Mouse (Mus musculus) layer of hippocampus, postnatal 36 days (tissue): ENCODE measurements around the gene Fbxo36. TPM values are rescaled to one million over a fixed set of nuclear protein-coding genes. Genes with fewer than 3 reads are reported as not detected.
A peak's percentile ranks its signal among the peaks of the same experiment; 100 is the strongest.

Experiments used
- DNase-seq, 2 experiments: peaks; one replicate each; pipeline ENCODE4 v3.0.0; 2022
- total RNA-seq, 2 experiments: library from RNA; stranded (reverse); gene quantifications; 2 replicates each; pipeline ENCODE4 v1.2.3; 2021

Fbxo36 gene
- total RNA-seq, 2 experiments from 2014 or later, result 2.0 to 3.1 TPM

GRCm38 (mm10) chr1:84897364-84897763 lies 57.7 kb downstream of the Fbxo36 start:
- no peak for DNase-seq

- no peak for DNase-seq
These were observed 59.5 kb downstream of the Fbxo36 start for GRCm38 (mm10) chr1:84899156-84899555.

- DNase-seq, result no peak
These were observed 64.8 kb downstream of the Fbxo36 start for GRCm38 (mm10) chr1:84904467-84904866.

DNA sequence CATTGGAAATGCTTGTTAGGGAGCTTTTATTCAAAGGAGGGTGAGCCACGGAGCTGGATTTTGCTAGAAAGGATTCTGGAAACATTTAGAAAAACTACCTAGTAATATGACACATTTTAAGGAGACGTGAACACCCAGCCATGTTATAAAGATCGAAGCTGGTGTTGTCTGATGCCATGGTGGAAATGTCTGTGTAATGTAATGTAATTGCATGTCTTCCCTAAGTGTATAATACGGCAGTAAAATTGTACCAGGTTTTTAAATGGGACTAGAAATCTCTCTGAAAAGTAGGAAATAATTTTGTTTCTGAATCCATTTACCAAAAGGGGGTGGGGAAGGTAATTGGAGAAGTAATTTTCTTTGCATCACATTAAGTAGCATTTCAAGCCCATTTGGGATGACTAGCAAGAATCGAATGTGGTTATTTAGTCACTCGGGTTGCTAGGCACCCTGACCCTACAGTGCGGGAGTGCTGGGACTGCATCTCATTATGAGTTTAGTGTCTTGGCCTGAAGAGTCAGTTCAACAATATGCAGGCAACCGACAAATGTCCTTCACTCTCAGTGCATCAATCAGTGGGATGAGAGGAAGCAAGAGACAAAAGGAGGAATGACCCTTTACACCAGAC lies 70.7 kb downstream of the Fbxo36 start:
- no peak for DNase-seq

DNA sequence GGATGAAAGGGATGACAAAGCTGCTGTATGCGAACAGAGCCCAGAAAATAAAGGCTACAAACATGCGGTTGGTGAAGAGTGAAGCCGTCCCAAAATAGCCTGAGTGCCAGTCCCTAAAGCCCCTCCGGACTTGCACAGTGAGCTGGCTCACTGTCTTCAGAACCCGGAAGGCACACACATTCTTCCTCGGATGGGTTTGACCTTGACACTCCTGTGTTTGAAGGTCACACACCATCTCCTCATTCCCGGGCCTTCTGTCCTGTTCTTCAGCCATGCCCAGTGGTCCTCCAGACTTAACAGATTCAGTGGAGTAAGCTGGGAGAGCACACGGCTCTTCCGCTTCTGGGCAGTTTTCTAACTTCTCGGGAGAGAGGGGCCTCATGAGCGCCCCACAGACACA lies 72.9 kb downstream of the Fbxo36 start:
- DNase-seq, result no peak

DNA sequence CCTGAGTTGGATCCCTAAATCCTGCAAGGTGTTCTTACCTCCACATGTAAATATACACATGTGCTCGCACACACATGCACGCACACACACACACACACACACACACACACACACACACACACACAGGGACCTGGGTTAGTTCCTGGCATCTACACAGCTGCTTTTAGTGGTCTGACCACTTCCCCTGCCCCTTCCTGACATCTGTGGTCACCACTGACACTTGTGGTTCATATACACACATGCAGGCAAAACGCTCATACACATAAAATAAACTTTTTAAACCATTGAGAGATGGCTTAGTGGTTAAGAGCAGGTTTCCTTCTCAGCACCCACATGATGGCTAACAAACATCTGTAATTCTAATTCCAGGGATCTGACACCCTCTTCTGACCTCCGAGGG lies 75.4 kb downstream of the Fbxo36 start:
- DNase-seq, result no peak

DNA sequence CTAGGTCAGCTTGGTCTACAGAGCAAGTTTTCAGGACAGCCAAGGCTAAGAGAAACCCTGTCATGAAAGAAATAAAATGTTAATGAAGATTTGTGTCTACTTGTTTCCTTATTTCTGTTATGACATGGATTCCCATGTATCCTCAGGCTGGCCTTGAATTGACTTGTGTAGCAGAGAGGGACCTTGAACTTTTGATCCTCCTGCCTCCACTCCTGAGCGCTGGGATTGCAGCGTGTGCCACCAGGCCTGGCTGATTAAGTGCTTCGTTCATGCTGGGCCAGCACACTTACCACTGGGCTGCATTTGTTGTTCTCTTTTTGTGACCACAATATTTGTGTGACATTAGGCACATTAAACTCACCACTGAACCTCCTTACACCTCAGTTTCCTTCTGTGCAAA lies 79.2 kb downstream of the Fbxo36 start:
- no peak for DNase-seq

DNA sequence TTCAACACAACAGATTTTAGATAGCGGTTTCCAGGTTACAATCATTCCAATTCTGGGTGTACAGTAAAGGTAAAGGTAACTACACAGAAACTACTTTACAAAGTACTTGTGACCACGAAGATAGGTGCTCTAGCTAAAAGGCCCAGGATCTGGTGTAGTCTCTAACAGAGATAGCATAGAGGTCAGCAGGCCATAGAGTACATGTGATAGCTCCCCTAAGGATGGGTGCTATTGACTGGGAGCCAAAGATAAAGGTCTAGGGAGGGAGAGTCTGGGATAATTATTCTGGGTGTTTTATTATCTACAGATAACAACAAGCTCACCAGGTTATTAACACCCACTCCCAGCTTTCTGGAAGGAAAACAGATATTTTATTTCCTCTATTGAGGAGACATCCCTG lies 83.8 kb downstream of the Fbxo36 start:
- DNase-seq, result no peak

DNA sequence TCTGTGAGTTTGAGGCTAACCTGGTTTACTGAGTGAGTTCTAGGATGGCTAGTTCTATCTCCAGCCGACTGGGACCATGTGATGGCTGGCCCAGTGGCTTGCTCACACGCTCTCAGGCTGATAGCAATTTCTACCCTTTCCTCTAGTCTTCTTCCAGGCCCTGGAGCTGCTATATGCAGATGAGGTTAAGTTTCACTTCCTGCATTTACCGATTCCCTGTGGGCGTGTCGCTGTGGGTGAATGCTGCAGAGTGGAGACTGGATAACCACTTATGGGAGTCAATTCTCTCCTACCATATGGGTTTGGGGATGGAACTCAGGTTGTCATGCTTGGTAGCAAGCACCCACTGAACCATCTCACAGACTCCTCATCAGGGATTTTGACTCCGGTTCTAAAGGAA lies 84.5 kb downstream of the Fbxo36 start:
- no peak for DNase-seq

GRCm38 (mm10) chr1:84925599-84925998 lies 86.0 kb downstream of the Fbxo36 start:
- DNase-seq, result no peak

DNA sequence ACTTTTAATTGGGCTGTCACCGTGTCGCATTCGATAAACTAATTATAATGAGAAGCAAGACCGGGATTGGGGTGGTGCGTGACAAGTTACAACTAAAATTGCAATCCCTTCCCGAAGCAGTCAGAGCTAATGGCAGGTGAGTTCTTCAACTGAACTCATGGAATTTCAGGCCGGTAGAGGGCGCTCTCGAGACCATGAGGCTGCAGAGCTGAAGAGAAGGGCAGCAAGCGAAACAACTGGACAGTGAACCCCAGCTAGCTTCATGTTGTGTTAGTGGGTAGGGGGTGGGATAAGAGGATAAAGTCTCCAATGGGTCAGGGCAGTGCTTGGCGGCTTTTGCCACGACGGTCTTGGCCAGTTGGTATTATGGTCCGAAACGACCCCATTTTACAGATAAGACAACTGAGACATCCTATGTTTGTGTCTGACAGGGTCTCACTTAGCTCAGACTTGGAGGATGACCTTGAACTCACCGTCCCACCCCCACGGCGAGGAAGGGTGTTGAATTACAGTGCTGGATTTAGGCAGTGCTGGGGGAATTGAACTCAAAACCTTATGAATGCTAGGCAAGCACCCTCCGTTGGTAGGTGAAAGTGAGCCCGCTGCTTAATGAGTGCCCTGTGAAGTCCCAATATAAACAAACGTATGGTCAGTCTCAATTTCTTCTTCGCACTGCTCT lies 94.0 kb downstream of the Fbxo36 start:
- peak; percentile 81 for DNase-seq

DNA sequence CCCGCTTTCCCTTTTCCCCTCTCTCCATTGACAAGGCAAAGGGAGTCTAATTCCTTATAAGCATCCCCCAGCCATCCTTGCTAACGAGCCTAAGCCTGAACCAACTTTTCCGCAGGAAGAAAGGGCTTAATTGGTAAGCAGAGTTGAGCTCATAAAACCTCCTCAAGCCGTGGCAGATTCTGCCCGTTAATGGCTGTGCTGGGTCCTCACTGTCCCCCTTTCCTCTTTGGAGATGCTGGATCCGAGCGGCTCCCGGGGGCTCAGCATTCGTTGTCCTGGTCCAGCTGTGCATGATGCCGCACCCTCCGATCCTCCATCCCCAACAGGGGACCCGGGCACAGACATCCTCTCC lies 94.5 kb downstream of the Fbxo36 start:
- DNase-seq, result peak in 1 of 2 experiments; percentile 48

DNA sequence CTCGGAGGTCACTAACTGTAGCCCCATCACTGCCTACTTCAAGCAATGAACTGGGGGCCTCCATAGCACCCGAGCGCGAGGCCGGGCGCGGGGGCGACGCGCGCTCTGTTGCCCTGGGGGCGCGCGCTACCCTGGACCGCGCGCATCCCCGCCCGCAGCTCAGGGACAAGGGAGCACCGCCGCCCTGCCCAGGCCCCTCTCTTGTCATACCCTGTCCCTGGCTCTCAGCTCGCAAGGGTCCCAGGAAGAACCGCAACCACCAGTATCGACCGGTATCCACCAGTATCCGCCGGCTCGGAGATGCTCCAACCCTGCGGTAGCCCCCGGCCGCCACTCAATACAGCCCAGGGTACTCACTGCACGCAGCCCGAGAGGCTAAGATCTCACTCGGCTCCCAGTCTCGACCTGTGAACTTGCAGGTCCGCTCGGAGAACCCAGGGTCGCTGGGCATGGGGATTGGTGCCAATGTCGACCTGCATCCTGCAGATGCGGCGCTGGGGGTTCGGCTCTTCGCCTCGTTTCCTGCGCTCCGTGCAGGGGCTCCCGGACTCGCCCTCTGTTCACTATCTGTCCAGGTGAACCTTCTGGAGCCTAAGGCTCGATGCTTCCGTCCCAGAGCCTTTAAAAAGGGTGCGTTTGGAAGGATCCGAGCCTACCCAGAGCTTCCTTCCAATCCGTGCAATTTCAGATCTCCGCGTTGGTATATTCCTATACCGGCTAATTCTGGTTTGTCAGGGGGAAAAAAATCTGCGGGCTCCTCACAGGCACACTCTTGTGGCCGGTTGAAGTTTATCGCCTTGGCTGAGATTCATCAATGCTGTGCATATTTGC lies 95.1 kb downstream of the Fbxo36 start, which contains the start of gene Slc16a14:
Gene Slc16a14, minus strand, starts transcription at position 632 of the 831 bp plus-strand sequence.
- DNase-seq, result peak; percentile 53 to 57

DNA sequence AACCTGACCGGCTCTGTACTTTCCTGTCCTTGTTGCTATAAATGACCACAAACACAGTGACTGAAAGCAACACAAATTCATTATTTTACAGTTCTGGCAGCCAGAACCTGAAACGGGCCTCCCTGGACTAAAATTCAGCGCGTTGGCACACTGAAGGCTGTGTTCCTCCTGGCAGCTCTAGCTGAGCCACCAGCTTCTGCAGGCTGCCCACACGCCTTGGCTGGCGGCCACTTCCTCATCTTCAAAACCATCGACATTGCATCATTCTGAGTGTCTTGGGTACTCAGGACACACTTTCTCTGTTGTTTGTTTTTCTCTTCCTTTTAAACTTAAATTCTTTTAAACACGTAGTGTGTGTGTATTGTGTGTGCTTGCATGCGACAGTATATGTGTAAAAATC lies 96.0 kb downstream of the Fbxo36 start:
- peak; percentile 75 to 80 for DNase-seq

- DNase-seq, result no peak
These were observed 97.3 kb downstream of the Fbxo36 start for GRCm38 (mm10) chr1:84936716-84937510.

- DNase-seq, result no peak
These were observed 99.8 kb downstream of the Fbxo36 start for GRCm38 (mm10) chr1:84939466-84939865.

DNA sequence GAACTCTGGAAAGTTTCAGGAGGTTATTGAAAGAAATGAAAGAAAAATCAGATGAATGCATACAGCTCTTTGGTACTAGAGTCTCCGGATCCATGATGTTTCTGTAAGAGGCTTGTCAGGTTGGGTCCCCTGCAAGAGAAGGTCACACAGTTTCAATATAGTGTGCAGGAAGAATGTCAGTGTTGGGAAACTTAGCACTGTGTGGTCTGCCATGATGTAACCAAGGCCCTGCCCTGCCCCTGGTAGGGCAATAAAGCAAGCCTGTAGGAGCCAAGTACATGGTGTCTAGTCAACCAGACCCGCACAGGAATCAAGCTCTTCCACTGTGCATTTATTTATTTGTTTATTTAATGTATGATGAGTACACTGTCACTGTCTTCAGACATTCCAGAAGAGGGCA lies 100.7 kb downstream of the Fbxo36 start:
- no peak for DNase-seq

DNA sequence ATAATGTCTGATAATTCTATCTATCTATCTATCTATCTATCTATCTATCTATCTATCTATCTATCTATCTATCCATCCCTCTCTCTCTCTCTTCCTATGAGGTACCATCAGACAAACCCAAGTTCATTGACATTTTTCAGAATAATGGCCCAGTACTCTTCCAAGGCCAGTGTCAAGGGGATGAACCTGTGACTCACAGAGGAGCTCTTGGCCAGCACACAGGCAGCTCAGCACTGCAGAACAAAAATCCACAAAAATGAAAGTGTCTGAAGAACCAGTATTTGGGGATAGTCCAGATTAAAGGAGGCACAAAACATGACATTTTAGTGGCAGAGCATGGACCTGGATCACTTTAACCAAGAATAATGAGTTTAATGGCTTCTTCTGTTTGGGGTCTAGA lies 103.0 kb downstream of the Fbxo36 start:
- no peak for DNase-seq

GRCm38 (mm10) chr1:84943549-84943948 lies 103.9 kb downstream of the Fbxo36 start:
- DNase-seq, result no peak

GRCm38 (mm10) chr1:84945950-84946349 lies 106.3 kb downstream of the Fbxo36 start:
- DNase-seq, result no peak

DNA sequence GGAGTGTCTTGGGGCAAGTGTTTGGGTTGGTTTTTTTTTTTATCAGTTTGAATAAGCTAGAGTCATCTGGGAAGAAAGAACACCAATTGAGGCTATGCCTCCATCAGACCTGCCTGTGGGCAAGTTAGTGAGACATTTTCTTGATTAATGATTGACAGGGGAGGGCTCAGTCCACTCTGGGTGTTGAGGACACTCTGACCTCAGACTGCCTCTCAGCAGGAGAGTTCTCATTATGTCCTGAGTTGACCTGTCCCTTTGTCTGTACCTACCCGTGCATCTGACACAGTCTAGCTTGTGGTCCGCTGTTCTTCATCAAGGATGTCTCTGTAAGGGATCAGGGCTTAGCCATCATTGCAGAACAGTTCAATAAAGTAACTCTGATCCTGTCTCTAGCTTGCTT lies 107.7 kb downstream of the Fbxo36 start:
- DNase-seq, result no peak
